Comparison of ENCODE assay signal across 35 mouse cellular contexts in genomic region chr17:87901163-87901562, GRCm38 (mm10). TPM values are rescaled to one million over a fixed set of nuclear protein-coding genes. Genes with fewer than 3 reads are reported as not detected.
DNase-seq lines count a peak whose midpoint lies in the region; ATAC-seq and TF ChIP-seq lines count a peak whose summit lies in the region.
"Had no signal": no experiment of that assay in that cellular context is flagged by ENCODE, and none has a peak within 500 bp of the region (broad histone marks: within the 10 kb centered on the region; RNA-seq: fewer than 3 reads in every experiment).

No protein-coding gene starts in this region.

- WGBS in forebrain, embryonic 16.5 days = 23% methylated on average over 7 of the region's 7 CpGs
- WGBS in forebrain, embryonic 11.5 days = 50% methylated on average over 7 of the region's 7 CpGs
- 19% methylated on average over 7 of the region's 7 CpGs for WGBS in kidney, embryonic 15.5 days
- 25% methylated on average over 7 of the region's 7 CpGs for WGBS in kidney, adult 2 months
- 21% methylated on average over 7 of the region's 7 CpGs for WGBS in neural tube, embryonic 13.5 days
- 19% methylated on average over 7 of the region's 7 CpGs for WGBS in neural tube, embryonic 14.5 days

- H3K4me1 ChIP-seq in forebrain, embryonic 16.5 days (replicated peaks; ENCODE audit: control insufficient read depth, insufficient read depth, low read length) = peaks cover 3% of the 10 kb centered on the region
- peaks cover 3% of the 10 kb centered on the region; the same call in 1 of the 2 replicates for H3K4me1 ChIP-seq in forebrain, embryonic 11.5 days (replicated peaks; ENCODE audit: control insufficient read depth, insufficient read depth, low read length)
- 0 out of 2 replicates have a peak, but pooled peaks cover 4% of the 10 kb centered on the region for H3K4me1 ChIP-seq in kidney, embryonic 15.5 days
- H3K4me1 ChIP-seq in kidney, adult 2 months (ENCODE audit: control insufficient read depth, insufficient read depth, low read length) = no peaks in the 10 kb centered on the region
- H3K4me1 ChIP-seq in neural tube, embryonic 13.5 days (replicated peaks) = peaks cover 28% of the 10 kb centered on the region
- H3K4me1 ChIP-seq in neural tube, embryonic 14.5 days (ENCODE audit: control insufficient read depth, insufficient read depth, low read length) = no peaks in the 10 kb centered on the region; the same call in 1 of the 2 replicates
- H3K4me1 ChIP-seq: heart, embryonic 15.5 days; intestine, embryonic 15.5 days; liver, embryonic 13.5 days had no signal

- H3K9me3 ChIP-seq in forebrain, embryonic 16.5 days (ENCODE audit: control insufficient read depth, low read length) = no peaks in the 10 kb centered on the region
- no peaks in the 10 kb centered on the region for H3K9me3 ChIP-seq in forebrain, embryonic 11.5 days (ENCODE audit: control insufficient read depth, low read length)
- no peaks in the 10 kb centered on the region for H3K9me3 ChIP-seq in kidney, embryonic 15.5 days (replicated peaks)
- no peaks in the 10 kb centered on the region for H3K9me3 ChIP-seq in neural tube, embryonic 13.5 days
- no peaks in the 10 kb centered on the region for H3K9me3 ChIP-seq in neural tube, embryonic 14.5 days (ENCODE audit: control insufficient read depth, low read length)
- H3K9me3 ChIP-seq: heart, embryonic 15.5 days; intestine, embryonic 15.5 days; liver, embryonic 13.5 days; midbrain, embryonic 15.5 days had no signal

- H3K36me3 ChIP-seq in forebrain, embryonic 16.5 days (ENCODE audit: control insufficient read depth, insufficient read depth) = no peaks in the 10 kb centered on the region
- H3K36me3 ChIP-seq in forebrain, embryonic 11.5 days (ENCODE audit: control insufficient read depth, insufficient read depth, low read length) = no peaks in the 10 kb centered on the region
- H3K36me3 ChIP-seq in kidney, embryonic 15.5 days = no peaks in the 10 kb centered on the region
- no peaks in the 10 kb centered on the region for H3K36me3 ChIP-seq in kidney, adult 2 months (ENCODE audit: control insufficient read depth, insufficient read depth, low read length)
- H3K36me3 ChIP-seq in neural tube, embryonic 13.5 days = no peaks in the 10 kb centered on the region
- H3K36me3 ChIP-seq in neural tube, embryonic 14.5 days (ENCODE audit: control insufficient read depth, insufficient read depth, low read length) = no peaks in the 10 kb centered on the region
- H3K36me3 ChIP-seq: heart, embryonic 15.5 days; intestine, embryonic 15.5 days; liver, embryonic 13.5 days; midbrain, embryonic 15.5 days had no signal

- no peak overlapping the region for H3K9ac ChIP-seq in forebrain, embryonic 16.5 days (replicated peaks; ENCODE audit: low read depth, low read length)
- H3K9ac ChIP-seq in forebrain, embryonic 11.5 days (ENCODE audit: low read length) = no peak overlapping the region; the same call in 1 of the 2 replicates
- no peak overlapping the region for H3K9ac ChIP-seq in kidney, embryonic 15.5 days
- 0 out of 2 replicates have a peak overlapping the region, but pooled peaks have one; percentile 17 for H3K9ac ChIP-seq in neural tube, embryonic 13.5 days
- H3K9ac ChIP-seq in neural tube, embryonic 14.5 days (replicated peaks; ENCODE audit: low read depth, low read length) = 0 out of 2 replicates have a peak overlapping the region, but pooled peaks have one; percentile 2
- H3K9ac ChIP-seq: heart, embryonic 15.5 days; intestine, embryonic 15.5 days; liver, embryonic 13.5 days; midbrain, embryonic 15.5 days had no signal

- no peak overlapping the region for H3K4me2 ChIP-seq in forebrain, embryonic 16.5 days (ENCODE audit: low read length)
- no peak overlapping the region for H3K4me2 ChIP-seq in forebrain, embryonic 11.5 days (ENCODE audit: low read depth, low read length, severe bottlenecking)
- no peak overlapping the region for H3K4me2 ChIP-seq in kidney, embryonic 15.5 days
- no peak overlapping the region for H3K4me2 ChIP-seq in neural tube, embryonic 13.5 days
- H3K4me2 ChIP-seq in neural tube, embryonic 14.5 days (ENCODE audit: low read depth, low read length) = no peak overlapping the region
- H3K4me2 ChIP-seq: heart, embryonic 15.5 days; intestine, embryonic 15.5 days; liver, embryonic 13.5 days; midbrain, embryonic 15.5 days had no signal

- TF ChIP-seq CTCF in kidney, adult 2 months (conservative IDR thresholded peaks at IDR 0.05; ENCODE audit: insufficient read depth, insufficient read length, low read depth, low read length) = no peak

- no peak for DNase-seq in forebrain, embryonic 11.5 days (ENCODE audit: low spot score)
- no peak for DNase-seq in kidney, adult 2 months
- DNase-seq in neural tube, embryonic 10.5 days (ENCODE audit: extremely low spot score, low spot score) = no peak
- no peak for DNase-seq in gastrocnemius, postnatal 14 days
- DNase-seq: adrenal gland, postnatal 36 days; cerebellum, adult 11 months; cerebellum, postnatal 10 days; gastrocnemius, postnatal 36 days; heart, postnatal 36 days; liver, embryonic 13.5 days; lung, adult 2 months; lung, postnatal 14 days; right cerebral cortex, postnatal 14 days had no signal

- ATAC-seq in forebrain, embryonic 16.5 days = 0 out of 2 replicates have a peak, but pooled peaks have one; percentile 28
- ATAC-seq in forebrain, embryonic 11.5 days (replicated peaks; ENCODE audit: low FRiP score) = no peak
- peak; percentile 62; the same call in 1 of the 2 replicates for ATAC-seq in kidney, embryonic 15.5 days (replicated peaks; ENCODE audit: low FRiP score)
- ATAC-seq in neural tube, embryonic 13.5 days (ENCODE audit: low read depth) = no peak
- ATAC-seq in neural tube, embryonic 14.5 days (ENCODE audit: low read depth) = no peak
- ATAC-seq: intestine, embryonic 15.5 days; Patski had no signal

- no peak for TF ChIP-seq POLR2A in kidney, adult 2 months (IDR thresholded peaks at IDR 0.05; ENCODE audit: low read depth, low read length)

- H3K4me3 ChIP-seq in forebrain, embryonic 16.5 days (replicated peaks; ENCODE audit: low read length) = no peak overlapping the region
- no peak overlapping the region for H3K4me3 ChIP-seq in forebrain, embryonic 11.5 days (ENCODE audit: low read depth, low read length)
- no peak overlapping the region for H3K4me3 ChIP-seq in kidney, embryonic 15.5 days (replicated peaks)
- H3K4me3 ChIP-seq in kidney, adult 2 months (ENCODE audit: insufficient read depth, low read depth, low read length) = no peak overlapping the region
- H3K4me3 ChIP-seq in neural tube, embryonic 13.5 days = no peak overlapping the region
- no peak overlapping the region for H3K4me3 ChIP-seq in neural tube, embryonic 14.5 days (ENCODE audit: low read depth, low read length)
- H3K4me3 ChIP-seq: erythroblast, embryonic 14.5 days; heart, embryonic 15.5 days; intestine, embryonic 15.5 days; liver, embryonic 13.5 days; midbrain, embryonic 15.5 days; myocyte had no signal

- intact Hi-C loops in gastrocnemius, postnatal 14 days (cut with DNase I; ENCODE audit: low total_unique reads) = no loop called here

- no peak overlapping the region for H3K27ac ChIP-seq in forebrain, embryonic 16.5 days (ENCODE audit: low read length)
- H3K27ac ChIP-seq in forebrain, embryonic 11.5 days (ENCODE audit: low read depth, low read length) = no peak overlapping the region
- no peak overlapping the region for H3K27ac ChIP-seq in kidney, embryonic 15.5 days
- no peak overlapping the region for H3K27ac ChIP-seq in kidney, adult 2 months (ENCODE audit: insufficient read depth, low read depth, low read length)
- no peak overlapping the region for H3K27ac ChIP-seq in neural tube, embryonic 13.5 days (replicated peaks)
- no peak overlapping the region for H3K27ac ChIP-seq in neural tube, embryonic 14.5 days (ENCODE audit: low read depth, low read length)
- H3K27ac ChIP-seq: heart, embryonic 15.5 days; intestine, embryonic 15.5 days; liver, embryonic 13.5 days; midbrain, embryonic 15.5 days; stomach, postnatal 0 days had no signal

- no peaks in the 10 kb centered on the region for H3K27me3 ChIP-seq in forebrain, embryonic 16.5 days (replicated peaks; ENCODE audit: control insufficient read depth, insufficient read depth, low read length)
- H3K27me3 ChIP-seq in forebrain, embryonic 11.5 days (ENCODE audit: control insufficient read depth, insufficient read depth, low read length) = no peaks in the 10 kb centered on the region
- no peaks in the 10 kb centered on the region for H3K27me3 ChIP-seq in kidney, embryonic 15.5 days
- H3K27me3 ChIP-seq in kidney, adult 2 months (replicated peaks; ENCODE audit: control insufficient read depth, insufficient read depth, low read length) = no peaks in the 10 kb centered on the region
- H3K27me3 ChIP-seq in neural tube, embryonic 13.5 days = no peaks in the 10 kb centered on the region
- H3K27me3 ChIP-seq in neural tube, embryonic 14.5 days (ENCODE audit: control insufficient read depth, insufficient read depth, low read length) = no peaks in the 10 kb centered on the region
- H3K27me3 ChIP-seq: heart, embryonic 15.5 days; intestine, embryonic 15.5 days; liver, embryonic 13.5 days; midbrain, embryonic 15.5 days; Patski had no signal

RNA-seq across cellular contexts. Expression of gene Rpl36-ps4, which starts 19.6 kb away (rescaled TPM):
- polyA plus RNA-seq in forebrain, embryonic 16.5 days (2015; fragmentation: Nextera tagmentation; extraction: Ambion mirVana) = not detected in 2 replicates
- polyA plus RNA-seq in forebrain, embryonic 11.5 days (2014; fragmentation: Nextera tagmentation; extraction: Ambion mirVana) = not detected in 2 replicates
- polyA plus RNA-seq in kidney, embryonic 15.5 days (2015; fragmentation: Nextera tagmentation; extraction: Ambion mirVana) = not detected in 2 replicates
- not detected in 2 replicates for polyA plus RNA-seq in kidney, adult 2 months (2012; rRNA removed)
- polyA plus RNA-seq in neural tube, embryonic 13.5 days (2015; fragmentation: Nextera tagmentation; extraction: Ambion mirVana) = not detected in 2 replicates
- polyA plus RNA-seq in neural tube, embryonic 14.5 days (2014; fragmentation: Nextera tagmentation; extraction: Ambion mirVana) = not detected in 2 replicates
- total RNA-seq in gastrocnemius, postnatal 14 days (2021) = not detected
- total RNA-seq: adrenal gland, adult 18-20 months; adrenal gland, postnatal 36 days; ES-E14; gastrocnemius, postnatal 36 days; heart, adult 8-10 months; heart, postnatal 36 days; layer of hippocampus, postnatal 25 days; megakaryocyte, adult 5-6 weeks had no signal
- polyA plus RNA-seq: cortical plate, adult 2 months; embryonic facial prominence, embryonic 11.5 days; erythroblast, embryonic 14.5 days; heart, embryonic 15.5 days; intestine, embryonic 15.5 days; kidney, embryonic 16.5 days; large intestine, adult 2 months; limb, embryonic 11.5 days; liver, embryonic 13.5 days; lung, adult 2 months; midbrain, embryonic 15.5 days; myocyte; Patski; stomach, postnatal 0 days; urinary bladder, adult 2 months had no signal

Comparison
In these comparisons a context has a peak if more than half of its experiments do, and no peak if none do; other contexts are left out.
1. ATAC-seq: peak in forebrain, embryonic 16.5 days (single experiment) and kidney, embryonic 15.5 days (single experiment); none in forebrain, embryonic 11.5 days (single experiment), neural tube, embryonic 13.5 days (single experiment) and neural tube, embryonic 14.5 days (single experiment).
2. H3K9ac ChIP-seq: peak in neural tube, embryonic 13.5 days (single experiment) and neural tube, embryonic 14.5 days (single experiment); none in forebrain, embryonic 16.5 days (single experiment), forebrain, embryonic 11.5 days (single experiment) and kidney, embryonic 15.5 days (single experiment).